Mouse (Mus musculus): Measurements from ENCODE around the gene Kdm2a.
A peak's percentile ranks its signal among the peaks of the same experiment; 100 is the strongest.

Gene Kdm2a

GRCm38 (mm10) chr19:4300271-4300704 lies 97.8 kb downstream of the Kdm2a start:
- no peak for DNase-seq (ENCODE audit: extremely low read depth, low read depth, low spot score)

- DNase-seq (ENCODE audit: extremely low read depth, low read depth, low spot score), result no peak
Measured at GRCm38 (mm10) chr19:4299574-4300270, 98.4 kb downstream of the Kdm2a start.

GRCm38 (mm10) chr19:4299126-4299525 lies 99.0 kb downstream of the Kdm2a start:
- no peak for DNase-seq (ENCODE audit: extremely low read depth, low read depth, low spot score)

- DNase-seq (ENCODE audit: extremely low read depth, low read depth, low spot score), result no peak
Measured at GRCm38 (mm10) chr19:4298322-4299121, 99.6 kb downstream of the Kdm2a start.

GRCm38 (mm10) chr19:4297851-4298250 lies 100.2 kb downstream of the Kdm2a start:
- no peak for DNase-seq (ENCODE audit: extremely low read depth, low read depth, low spot score)

- DNase-seq (ENCODE audit: extremely low read depth, low read depth, low spot score), result no peak
Measured at GRCm38 (mm10) chr19:4296611-4297010, 101.5 kb downstream of the Kdm2a start.

- DNase-seq (ENCODE audit: extremely low read depth, low read depth, low spot score), result no peak
Measured at GRCm38 (mm10) chr19:4295391-4295790, 102.7 kb downstream of the Kdm2a start.

- no peak for DNase-seq (ENCODE audit: extremely low read depth, low read depth, low spot score)
Measured at GRCm38 (mm10) chr19:4294381-4295097, 103.5 kb downstream of the Kdm2a start.

GRCm38 (mm10) chr19:4291161-4291560 lies 106.9 kb downstream of the Kdm2a start:
- DNase-seq (ENCODE audit: extremely low read depth, low read depth, low spot score), result no peak

GRCm38 (mm10) chr19:4290749-4291148 lies 107.3 kb downstream of the Kdm2a start:
- no peak for DNase-seq (ENCODE audit: extremely low read depth, low read depth, low spot score)

- DNase-seq (ENCODE audit: extremely low read depth, low read depth, low spot score), result no peak
Measured at GRCm38 (mm10) chr19:4283653-4284052, 114.4 kb downstream of the Kdm2a start.

GRCm38 (mm10) chr19:4282898-4283553 lies 115.1 kb downstream of the Kdm2a start, which contains the start of gene Ankrd13d:
Gene Ankrd13d (minus strand): TSS chr19:4283137.
- no peak for DNase-seq (ENCODE audit: extremely low read depth, low read depth, low spot score)

- DNase-seq (ENCODE audit: extremely low read depth, low read depth, low spot score), result no peak
Measured at GRCm38 (mm10) chr19:4280425-4280824, 117.7 kb downstream of the Kdm2a start.

- no peak for DNase-seq (ENCODE audit: extremely low read depth, low read depth, low spot score)
Measured at GRCm38 (mm10) chr19:4279487-4279886, 118.6 kb downstream of the Kdm2a start.

GRCm38 (mm10) chr19:4270972-4271371 lies 127.1 kb downstream of the Kdm2a start:
- no peak for DNase-seq (ENCODE audit: extremely low read depth, low read depth, low spot score)

- DNase-seq (ENCODE audit: extremely low read depth, low read depth, low spot score), result no peak
Measured at GRCm38 (mm10) chr19:4270187-4270586, 127.9 kb downstream of the Kdm2a start.

GRCm38 (mm10) chr19:4268566-4269361 lies 129.3 kb downstream of the Kdm2a start, which contains the start of gene Ssh3:
Gene Ssh3 (minus strand): TSS chr19:4269180.
- DNase-seq (ENCODE audit: extremely low read depth, low read depth, low spot score), result peak; percentile 51

GRCm38 (mm10) chr19:4265956-4266355 lies 132.1 kb downstream of the Kdm2a start:
- no peak for DNase-seq (ENCODE audit: extremely low read depth, low read depth, low spot score)
